Mouse (Mus musculus) kidney, adult 2 months (tissue): ENCODE measurements at regions not wholly inside any gene's neighbourhood (a gene's known extent, or its start where the extent isn't known, plus 50 kb on each side); places are given as distances from the start of the nearest gene placed in this dataset.

Experiments used
- DNase-seq: peaks from one replicate; pipeline ENCODE4 v3.0.0; 2021
- H3K27ac ChIP-seq: fragments of 200-500 bp; 2 replicates; pipeline ENCODE4 v1.5.1; 2012; ENCODE audit warnings: low read depth, low read length, control low read depth, inconsistent platforms; ENCODE audit not compliant: insufficient read depth
- H3K27me3 ChIP-seq: fragments of 200-500 bp; replicated peaks from 2 replicates; pipeline ENCODE4 v1.6.1; 2012; ENCODE audit warnings: mild to moderate bottlenecking, moderate library complexity, low read length, inconsistent platforms; ENCODE audit not compliant: control insufficient read depth, insufficient read depth
- H3K36me3 ChIP-seq: fragments of 200-500 bp; 2 replicates; pipeline ENCODE4 v1.6.1; 2012; ENCODE audit warnings: mild to moderate bottlenecking, moderate library complexity, low read length, inconsistent platforms; ENCODE audit not compliant: control insufficient read depth, insufficient read depth
- H3K4me1 ChIP-seq: fragments of 200-500 bp; 2 replicates; pipeline ENCODE4 v1.6.1; 2011; ENCODE audit warnings: low read length; ENCODE audit not compliant: control insufficient read depth, insufficient read depth
- H3K4me3 ChIP-seq: fragments of 200-500 bp; 2 replicates; pipeline ENCODE4 v1.5.1; 2011; ENCODE audit warnings: mild to moderate bottlenecking, low read depth, low read length, control low read depth; ENCODE audit not compliant: insufficient read depth
- CTCF ChIP-seq: fragments of 200-500 bp; conservative IDR thresholded peaks from 2 replicates; pipeline ENCODE4 v1.5.1; 2011; ENCODE audit warnings: low read depth, mild to moderate bottlenecking, control low read depth, low read length, moderate library complexity, mixed read lengths; ENCODE audit not compliant: insufficient read depth, insufficient read length
- POLR2A ChIP-seq: fragments of 200-500 bp; IDR thresholded peaks from one replicate; pipeline ENCODE4 v1.6.1; 2011; ENCODE audit warnings: low read depth, low read length, control low read depth
- WGBS: fragments of 180-500 bp; shearing (Covaris S2); methylation state at CpG from one replicate; pipeline ENCODE4 v1.1.7; 2018; 5-methylcytosine and 5-hydroxymethylcytosine counted together

- WGBS, result 42% methylated on average over 3 of the region's 3 CpGs
- TF ChIP-seq POLR2A (no peak), CTCF (no peak)
- no peaks in the 10 kb centered on the region for H3K36me3 ChIP-seq
- no peaks in the 10 kb centered on the region for H3K4me1 ChIP-seq
- H3K4me3 ChIP-seq, result no peak overlapping the region
- peak overlapping the region; percentile 76 for H3K27ac ChIP-seq
- DNase-seq, result peak; percentile 80
- H3K27me3 ChIP-seq, result no peaks in the 10 kb centered on the region
These were observed 371.4 kb upstream of the Eda2r start for GRCm38 (mm10) chrX:97748251-97749016.

- Histone ChIP-seq H3K27me3 (no peaks in the 10 kb centered on the region), H3K4me1 (no peaks in the 10 kb centered on the region), H3K4me3 (no peak overlapping the region), H3K36me3 (no peaks in the 10 kb centered on the region), H3K27ac (no peak overlapping the region)
- TF ChIP-seq POLR2A, result no peak
- TF ChIP-seq CTCF, result no peak
- peak; percentile 85 for DNase-seq
- WGBS, result 41% methylated on average over 3 of the region's 3 CpGs
These were observed 367.3 kb upstream of the Eda2r start for GRCm38 (mm10) chrX:97744356-97744755.

GRCm38 (mm10) chrX:97724537-97724936 is 347.5 kb upstream of the Eda2r start:
- peak; percentile 14 for DNase-seq
- H3K36me3 ChIP-seq, result no peaks in the 10 kb centered on the region

DNA sequence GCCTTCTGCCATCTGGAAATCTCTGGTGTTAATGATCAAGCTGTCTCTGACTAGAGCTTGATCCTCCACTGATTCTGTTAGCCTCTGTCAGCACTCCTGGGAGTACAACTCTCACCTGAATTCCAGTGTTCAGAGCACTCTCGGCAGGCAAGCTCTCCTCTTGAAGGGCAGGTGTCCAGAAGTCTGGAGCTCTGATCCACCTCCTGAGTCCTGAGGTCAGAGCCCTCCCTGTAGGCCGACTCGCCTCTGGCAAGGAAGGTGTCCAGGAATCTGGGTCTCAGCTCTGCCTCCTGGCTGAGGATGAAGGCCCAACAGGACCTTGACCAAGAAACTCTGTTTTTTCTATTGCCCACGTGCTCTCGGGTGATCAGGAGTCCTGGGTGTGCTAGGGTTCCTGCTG is 330.8 kb upstream of the Eda2r start:
- 57% methylated on average over 5 of the region's 5 CpGs for WGBS
- H3K27me3 ChIP-seq, result no peaks in the 10 kb centered on the region

More at GRCm38 (mm10) chrX:97724537-97724936, 347.5 kb upstream of the Eda2r start:
- Histone ChIP-seq H3K4me1 (no peaks in the 10 kb centered on the region), H3K27ac (no peak overlapping the region), H3K27me3 (no peaks in the 10 kb centered on the region), H3K4me3 (no peak overlapping the region)
- TF ChIP-seq CTCF (no peak), POLR2A (no peak)
- WGBS, result 18% methylated on average over 1 of the region's 1 CpGs

DNA sequence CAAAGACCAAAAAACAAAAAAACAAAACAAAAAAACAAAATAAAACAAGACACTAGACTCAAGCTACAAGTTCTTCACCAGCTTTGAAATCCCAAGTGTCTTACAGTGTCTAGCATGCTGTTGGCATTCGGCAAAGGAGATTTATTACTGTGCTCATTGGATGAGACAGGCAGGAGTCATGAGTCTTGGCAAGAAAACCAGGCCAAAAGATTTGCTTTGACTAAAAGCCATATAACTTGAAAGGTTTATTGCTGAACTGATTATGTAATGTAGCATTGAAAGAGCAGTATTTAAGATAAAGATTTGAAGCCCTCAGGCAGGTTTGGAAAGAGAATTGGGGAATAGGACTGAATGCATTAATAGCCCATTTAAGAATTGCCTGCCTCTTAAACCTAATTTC is 281.7 kb upstream of the Eda2r start:
- Histone ChIP-seq H3K4me3 (no peak overlapping the region), H3K36me3 (no peaks in the 10 kb centered on the region), H3K27me3 (no peaks in the 10 kb centered on the region), H3K27ac (no peak overlapping the region), H3K4me1 (no peaks in the 10 kb centered on the region)
- DNase-seq, result no peak
- WGBS, result 43% methylated on average over 1 of the region's 1 CpGs
- TF ChIP-seq CTCF, result no peak
- no peak for TF ChIP-seq POLR2A

More for the DNA sequence above, 330.8 kb upstream of the Eda2r start:
- DNase-seq, result peak; percentile 81
- H3K4me1 ChIP-seq, result no peaks in the 10 kb centered on the region
- no peak overlapping the region for H3K4me3 ChIP-seq
- H3K36me3 ChIP-seq, result no peaks in the 10 kb centered on the region
- TF ChIP-seq POLR2A, result no peak
- TF ChIP-seq CTCF, result no peak
- H3K27ac ChIP-seq, result peak overlapping the region; percentile 50; the same call in 1 of the 2 replicates

- Histone ChIP-seq H3K4me3 (no peak overlapping the region), H3K27me3 (no peaks in the 10 kb centered on the region), H3K4me1 (no peaks in the 10 kb centered on the region), H3K27ac (no peak overlapping the region), H3K36me3 (no peaks in the 10 kb centered on the region)
- TF ChIP-seq POLR2A, result no peak
- no peak for TF ChIP-seq CTCF
- no peak for DNase-seq
- 33% methylated on average over 3 of the region's 3 CpGs for WGBS
These were observed 274.7 kb upstream of the Eda2r start for GRCm38 (mm10) chrX:97651601-97652290.
